Mouse (Mus musculus): ENCODE measurements around the gene Olfr247. TPM values are rescaled to one million over a fixed set of nuclear protein-coding genes. Genes with fewer than 3 reads are reported as not detected.
"Not testable (repeated sequence)": the region's sequence is repeated elsewhere in the genome, so short reads cannot be mapped to it uniquely, and the experiment has no call there.

Gene Olfr247
- polyA plus RNA-seq (2015; fragmentation: Nextera tagmentation; extraction: Ambion mirVana), result not detected in 2 replicates

DNA sequence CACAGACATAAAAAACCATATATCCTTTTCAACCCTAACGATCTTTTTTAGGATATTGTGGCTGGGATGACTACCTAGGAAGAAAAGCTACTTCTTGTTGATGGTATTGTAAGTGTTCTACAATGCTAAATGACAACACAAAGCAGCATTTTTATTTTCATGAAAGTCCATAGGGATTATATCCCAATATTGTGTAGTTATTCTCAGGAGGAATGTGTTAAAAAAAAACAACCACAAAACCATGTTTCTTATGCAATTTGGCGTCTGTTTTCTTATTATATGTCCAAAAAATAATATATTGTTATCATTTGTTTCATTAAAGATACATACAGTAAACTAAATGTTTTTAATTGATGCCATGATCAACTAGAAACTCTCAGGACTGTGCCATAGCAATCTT lies at the start of gene Olfr247:
Gene Olfr247 (minus strand): TSS at position 101 of the 400 bp plus-strand sequence.
- not testable (repeated sequence) for H3K36me3 ChIP-seq (ENCODE audit: control insufficient read depth, insufficient read depth, low read length); H3K9me3 ChIP-seq (ENCODE audit: control insufficient read depth, low read length); H3K4me3 ChIP-seq (ENCODE audit: low read length); H3K4me1 ChIP-seq (replicated peaks; ENCODE audit: control insufficient read depth, insufficient read depth, low read length); H3K9ac ChIP-seq (ENCODE audit: low read length); H3K27me3 ChIP-seq (ENCODE audit: control insufficient read depth, insufficient read depth, low read depth, low read length); H3K4me2 ChIP-seq (ENCODE audit: low read depth, low read length); H3K27ac ChIP-seq (ENCODE audit: low read length); ATAC-seq (ENCODE audit: low read depth)
- WGBS, result no CpG with 5 or more reads among the region's 2 CpGs

DNA sequence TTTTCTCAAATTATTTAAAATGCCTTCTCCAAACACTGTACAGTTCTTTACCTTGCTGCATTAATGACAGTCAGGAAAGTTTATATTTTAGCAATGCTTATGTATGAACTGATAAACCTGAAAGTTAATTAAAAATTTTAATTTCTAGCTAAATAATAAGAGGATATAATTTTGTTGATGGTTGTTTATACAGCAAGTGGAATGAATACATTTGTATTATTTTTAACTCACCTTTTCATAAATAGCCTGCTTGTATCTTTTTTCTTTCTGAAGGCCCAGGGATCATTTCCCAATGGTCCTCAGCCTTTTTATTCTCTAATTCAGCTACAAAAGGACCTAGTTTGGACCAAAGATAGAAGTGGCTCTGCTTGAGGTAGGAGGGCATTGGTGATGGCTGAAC lies 36.4 kb upstream of the Olfr247 start, which contains the start of gene Olfr820:
Gene Olfr820 (plus strand): TSS at position 301 of the 400 bp plus-strand sequence.
- H3K27ac ChIP-seq (ENCODE audit: low read length), result no peak within 1 kb of the TSS
- no peaks in the 10 kb centered on the region for H3K9me3 ChIP-seq (ENCODE audit: control insufficient read depth, low read length)
- H3K4me3 ChIP-seq (ENCODE audit: low read length), result no peak within 1 kb of the TSS
- no peaks in the 10 kb centered on the region for H3K36me3 ChIP-seq (ENCODE audit: control insufficient read depth, insufficient read depth, low read length)
- ATAC-seq (ENCODE audit: low read depth), result no peak
- no peaks in the 10 kb centered on the region for H3K27me3 ChIP-seq (ENCODE audit: control insufficient read depth, insufficient read depth, low read depth, low read length)
- no peaks in the 10 kb centered on the region for H3K4me1 ChIP-seq (replicated peaks; ENCODE audit: control insufficient read depth, insufficient read depth, low read length)
- H3K9ac ChIP-seq (ENCODE audit: low read length), result no peak within 1 kb of the TSS
- no peak within 1 kb of the TSS for H3K4me2 ChIP-seq (ENCODE audit: low read depth, low read length)

DNA sequence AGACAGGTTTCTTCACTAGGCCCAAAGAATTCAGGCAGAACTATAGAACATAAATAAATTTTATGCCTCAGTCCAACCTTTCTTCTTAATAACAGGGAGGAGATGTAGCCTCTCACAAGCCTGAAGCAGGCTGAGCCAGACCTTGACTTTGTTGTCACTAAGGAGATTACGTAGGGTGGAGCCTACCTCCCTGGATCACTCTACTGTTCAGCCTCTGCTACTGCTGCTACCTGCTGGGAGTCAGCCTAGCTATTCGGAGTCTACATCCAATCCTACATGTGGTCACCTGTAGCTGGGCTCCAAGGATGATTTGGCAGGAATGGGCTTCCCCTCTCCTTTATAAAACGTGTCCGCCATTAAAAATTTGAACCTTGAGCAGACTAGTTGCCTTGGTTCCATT lies 29.4 kb upstream of the Olfr247 start:
- ATAC-seq (ENCODE audit: low read depth); H3K27me3 ChIP-seq (ENCODE audit: control insufficient read depth, insufficient read depth, low read depth, low read length); H3K9me3 ChIP-seq (ENCODE audit: control insufficient read depth, low read length); H3K4me1 ChIP-seq (replicated peaks; ENCODE audit: control insufficient read depth, insufficient read depth, low read length); H3K4me3 ChIP-seq (ENCODE audit: low read length); H3K4me2 ChIP-seq (ENCODE audit: low read depth, low read length); H3K9ac ChIP-seq (ENCODE audit: low read length); H3K27ac ChIP-seq (ENCODE audit: low read length); H3K36me3 ChIP-seq (ENCODE audit: control insufficient read depth, insufficient read depth, low read length): not testable (repeated sequence)
- WGBS, result 85% methylated on average over 4 of the region's 4 CpGs

DNA sequence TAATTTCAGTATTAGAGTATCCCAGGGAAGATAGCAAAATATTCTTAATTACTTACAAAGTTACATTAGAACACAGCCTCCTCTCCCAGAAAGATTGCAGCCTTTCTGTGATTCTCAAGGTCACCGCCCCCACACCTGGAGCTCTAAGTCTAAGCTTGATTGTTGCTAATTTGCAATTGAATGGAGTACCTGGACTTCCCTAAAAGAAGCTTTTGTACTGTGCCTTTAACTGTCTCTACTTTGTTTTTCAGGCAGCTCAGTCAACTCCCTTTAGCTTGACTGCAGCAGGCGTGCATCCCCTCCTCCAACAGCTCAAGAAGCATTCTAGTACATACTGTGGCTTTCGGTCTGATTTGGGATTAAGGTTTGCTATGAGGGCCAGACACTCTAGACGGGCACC lies 28.2 kb upstream of the Olfr247 start:
- not testable (repeated sequence) for H3K27me3 ChIP-seq (ENCODE audit: control insufficient read depth, insufficient read depth, low read depth, low read length); H3K4me2 ChIP-seq (ENCODE audit: low read depth, low read length); H3K36me3 ChIP-seq (ENCODE audit: control insufficient read depth, insufficient read depth, low read length); ATAC-seq (ENCODE audit: low read depth); H3K4me1 ChIP-seq (replicated peaks; ENCODE audit: control insufficient read depth, insufficient read depth, low read length); H3K27ac ChIP-seq (ENCODE audit: low read length); H3K9me3 ChIP-seq (ENCODE audit: control insufficient read depth, low read length); H3K9ac ChIP-seq (ENCODE audit: low read length); H3K4me3 ChIP-seq (ENCODE audit: low read length)
- 86% methylated on average over 4 of the region's 4 CpGs for WGBS

DNA sequence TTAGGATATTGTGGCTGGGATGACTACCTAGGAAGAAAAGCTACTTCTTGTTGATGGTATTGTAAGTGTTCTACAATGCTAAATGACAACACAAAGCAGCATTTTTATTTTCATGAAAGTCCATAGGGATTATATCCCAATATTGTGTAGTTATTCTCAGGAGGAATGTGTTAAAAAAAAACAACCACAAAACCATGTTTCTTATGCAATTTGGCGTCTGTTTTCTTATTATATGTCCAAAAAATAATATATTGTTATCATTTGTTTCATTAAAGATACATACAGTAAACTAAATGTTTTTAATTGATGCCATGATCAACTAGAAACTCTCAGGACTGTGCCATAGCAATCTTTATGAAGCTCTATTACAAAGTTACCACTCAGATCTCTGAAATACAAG lies 9.0 kb upstream of the Olfr247 start, which contains the start of gene Gm10310:
Gene Gm10310 (minus strand): TSS at position 101 of the 400 bp plus-strand sequence.
- no CpG with 5 or more reads among the region's 1 CpGs for WGBS
- H3K4me2 ChIP-seq (ENCODE audit: low read depth, low read length); H3K27ac ChIP-seq (ENCODE audit: low read length); H3K4me1 ChIP-seq (replicated peaks; ENCODE audit: control insufficient read depth, insufficient read depth, low read length); H3K27me3 ChIP-seq (ENCODE audit: control insufficient read depth, insufficient read depth, low read depth, low read length); H3K4me3 ChIP-seq (ENCODE audit: low read length); H3K36me3 ChIP-seq (ENCODE audit: control insufficient read depth, insufficient read depth, low read length); ATAC-seq (ENCODE audit: low read depth); H3K9ac ChIP-seq (ENCODE audit: low read length); H3K9me3 ChIP-seq (ENCODE audit: control insufficient read depth, low read length): not testable (repeated sequence)

DNA sequence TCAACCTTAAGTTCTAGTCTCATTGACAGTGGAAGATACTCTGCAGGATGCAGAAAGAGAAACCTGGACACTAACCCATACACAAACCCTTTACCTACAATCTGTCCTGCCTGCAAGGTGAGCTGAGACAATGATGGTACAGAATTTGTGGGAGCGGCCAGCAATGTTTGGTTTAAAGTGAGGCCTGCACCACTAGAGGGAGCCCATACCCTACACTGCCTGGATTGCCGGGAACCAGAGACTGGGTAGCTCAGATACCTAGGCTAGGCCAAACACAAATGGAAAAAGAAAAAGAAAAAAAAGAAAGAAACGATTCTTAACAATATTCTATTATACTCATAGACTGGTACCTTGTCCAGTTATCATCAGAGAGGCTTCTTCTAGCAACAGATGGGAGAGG lies 5.9 kb upstream of the Olfr247 start:
- not testable (repeated sequence) for H3K27ac ChIP-seq (ENCODE audit: low read length); H3K4me2 ChIP-seq (ENCODE audit: low read depth, low read length); H3K36me3 ChIP-seq (ENCODE audit: control insufficient read depth, insufficient read depth, low read length); H3K4me1 ChIP-seq (replicated peaks; ENCODE audit: control insufficient read depth, insufficient read depth, low read length); H3K4me3 ChIP-seq (ENCODE audit: low read length); H3K9ac ChIP-seq (ENCODE audit: low read length); ATAC-seq (ENCODE audit: low read depth); H3K9me3 ChIP-seq (ENCODE audit: control insufficient read depth, low read length); H3K27me3 ChIP-seq (ENCODE audit: control insufficient read depth, insufficient read depth, low read depth, low read length)
- WGBS, result no CpG with 5 or more reads among the region's 3 CpGs

DNA sequence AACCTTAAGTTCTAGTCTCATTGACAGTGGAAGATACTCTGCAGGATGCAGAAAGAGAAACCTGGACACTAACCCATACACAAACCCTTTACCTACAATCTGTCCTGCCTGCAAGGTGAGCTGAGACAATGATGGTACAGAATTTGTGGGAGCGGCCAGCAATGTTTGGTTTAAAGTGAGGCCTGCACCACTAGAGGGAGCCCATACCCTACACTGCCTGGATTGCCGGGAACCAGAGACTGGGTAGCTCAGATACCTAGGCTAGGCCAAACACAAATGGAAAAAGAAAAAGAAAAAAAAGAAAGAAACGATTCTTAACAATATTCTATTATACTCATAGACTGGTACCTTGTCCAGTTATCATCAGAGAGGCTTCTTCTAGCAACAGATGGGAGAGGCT lies 2.9 kb downstream of the Olfr247 start:
- not testable (repeated sequence) for ATAC-seq (ENCODE audit: low read depth); H3K9ac ChIP-seq (ENCODE audit: low read length); H3K4me2 ChIP-seq (ENCODE audit: low read depth, low read length); H3K36me3 ChIP-seq (ENCODE audit: control insufficient read depth, insufficient read depth, low read length); H3K27ac ChIP-seq (ENCODE audit: low read length); H3K9me3 ChIP-seq (ENCODE audit: control insufficient read depth, low read length); H3K4me3 ChIP-seq (ENCODE audit: low read length); H3K27me3 ChIP-seq (ENCODE audit: control insufficient read depth, insufficient read depth, low read depth, low read length); H3K4me1 ChIP-seq (replicated peaks; ENCODE audit: control insufficient read depth, insufficient read depth, low read length)
- WGBS, result no CpG with 5 or more reads among the region's 3 CpGs

DNA sequence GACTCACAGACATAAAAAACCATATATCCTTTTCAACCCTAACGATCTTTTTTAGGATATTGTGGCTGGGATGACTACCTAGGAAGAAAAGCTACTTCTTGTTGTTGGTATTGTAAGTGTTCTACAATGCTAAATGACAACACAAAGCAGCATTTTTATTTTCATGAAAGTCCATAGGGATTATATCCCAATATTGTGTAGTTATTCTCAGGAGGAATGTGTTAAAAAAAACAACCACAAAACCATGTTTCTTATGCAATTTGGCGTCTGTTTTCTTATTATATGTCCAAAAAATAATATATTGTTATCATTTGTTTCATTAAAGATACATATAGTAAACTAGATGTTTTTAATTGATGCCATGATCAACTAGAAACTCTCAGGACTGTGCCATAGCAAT lies 8.8 kb downstream of the Olfr247 start, which contains the start of gene Olfr819:
Gene Olfr819 (minus strand): TSS at position 101 of the 400 bp plus-strand sequence.
- H3K9ac ChIP-seq (ENCODE audit: low read length); H3K4me3 ChIP-seq (ENCODE audit: low read length); H3K4me2 ChIP-seq (ENCODE audit: low read depth, low read length); H3K4me1 ChIP-seq (replicated peaks; ENCODE audit: control insufficient read depth, insufficient read depth, low read length); ATAC-seq (ENCODE audit: low read depth); H3K36me3 ChIP-seq (ENCODE audit: control insufficient read depth, insufficient read depth, low read length); H3K27me3 ChIP-seq (ENCODE audit: control insufficient read depth, insufficient read depth, low read depth, low read length); H3K27ac ChIP-seq (ENCODE audit: low read length); H3K9me3 ChIP-seq (ENCODE audit: control insufficient read depth, low read length): not testable (repeated sequence)
- 62% methylated on average over 2 of the region's 2 CpGs for WGBS

DNA sequence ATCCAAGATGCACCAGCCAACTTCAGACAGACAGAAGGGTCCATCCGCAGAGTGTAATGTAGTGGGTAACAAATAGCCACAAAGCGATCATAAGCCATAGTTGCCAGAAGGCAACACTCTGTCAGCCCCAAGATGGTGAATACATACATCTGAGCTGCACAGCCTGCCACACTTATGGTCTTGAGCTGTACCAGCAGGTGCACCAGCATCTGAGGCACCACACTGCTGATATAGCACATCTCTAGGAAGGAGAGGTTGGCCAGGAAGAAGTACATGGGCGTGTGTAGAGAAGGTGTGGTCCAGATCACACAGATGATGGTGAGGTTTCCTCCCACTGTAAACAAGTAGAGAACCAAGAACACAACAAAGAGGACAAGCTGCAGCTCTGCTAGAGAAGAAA lies 9.7 kb downstream of the Olfr247 start:
- H3K36me3 ChIP-seq (ENCODE audit: control insufficient read depth, insufficient read depth, low read length); H3K27ac ChIP-seq (ENCODE audit: low read length); H3K9ac ChIP-seq (ENCODE audit: low read length); H3K4me1 ChIP-seq (replicated peaks; ENCODE audit: control insufficient read depth, insufficient read depth, low read length); H3K27me3 ChIP-seq (ENCODE audit: control insufficient read depth, insufficient read depth, low read depth, low read length); ATAC-seq (ENCODE audit: low read depth); H3K4me3 ChIP-seq (ENCODE audit: low read length); H3K4me2 ChIP-seq (ENCODE audit: low read depth, low read length); H3K9me3 ChIP-seq (ENCODE audit: control insufficient read depth, low read length): not testable (repeated sequence)
- 89% methylated on average over 2 of the region's 3 CpGs for WGBS

DNA sequence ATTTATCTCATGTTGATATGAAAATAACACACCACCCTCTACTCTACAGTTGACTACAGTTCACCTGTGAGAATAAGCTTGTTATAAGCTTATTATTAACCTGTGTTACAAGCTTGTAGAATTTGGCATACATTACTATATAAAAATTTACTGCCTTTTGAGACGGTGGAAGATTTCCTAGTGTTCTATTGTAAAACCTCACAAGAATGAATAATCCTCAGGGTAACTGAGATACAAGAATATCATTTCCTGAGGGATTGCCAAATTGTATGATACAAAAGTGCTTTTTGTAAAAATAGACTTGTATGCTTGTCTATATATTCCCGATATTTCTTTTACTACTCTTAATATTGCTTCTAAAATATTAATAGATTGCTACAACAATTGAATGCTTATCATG lies 26.9 kb downstream of the Olfr247 start, which contains the start of gene Olfr818:
Gene Olfr818 (minus strand): TSS at position 101 of the 400 bp plus-strand sequence.
- no peak within 1 kb of the TSS for H3K4me3 ChIP-seq (ENCODE audit: low read length)
- WGBS, result 96% methylated on average over 2 of the region's 2 CpGs
- no peaks in the 10 kb centered on the region for H3K27me3 ChIP-seq (ENCODE audit: control insufficient read depth, insufficient read depth, low read depth, low read length)
- no peaks in the 10 kb centered on the region for H3K36me3 ChIP-seq (ENCODE audit: control insufficient read depth, insufficient read depth, low read length)
- no peak within 1 kb of the TSS for H3K9ac ChIP-seq (ENCODE audit: low read length)
- no peaks in the 10 kb centered on the region for H3K4me1 ChIP-seq (replicated peaks; ENCODE audit: control insufficient read depth, insufficient read depth, low read length)
- H3K27ac ChIP-seq (ENCODE audit: low read length), result no peak within 1 kb of the TSS
- H3K9me3 ChIP-seq (ENCODE audit: control insufficient read depth, low read length), result no peaks in the 10 kb centered on the region
- H3K4me2 ChIP-seq (ENCODE audit: low read depth, low read length), result no peak within 1 kb of the TSS
- ATAC-seq (ENCODE audit: low read depth), result no peak
